Mouse (Mus musculus) bone marrow macrophage, adult 2 months (primary cell): ENCODE data around the gene Cep19.

Experiments used
- CTCF ChIP-seq: IDR thresholded peaks from 2 replicates; pipeline ENCODE4 v1.5.1; 2012; ENCODE audit warnings: low read depth, mild to moderate bottlenecking, low read length, moderate library complexity
- POLR2A ChIP-seq: IDR thresholded peaks from 2 replicates; pipeline ENCODE4 v1.6.1; 2012; ENCODE audit warnings: mild to moderate bottlenecking, low read depth, low read length, borderline replicate concordance

- TF ChIP-seq CTCF: no peak
- no peak for TF ChIP-seq POLR2A
Observed at GRCm38 (mm10) chr16:32098897-32099637, 533 bp upstream of the Cep19 start.
